Mouse (Mus musculus): Measurements from ENCODE around the gene St5. TPM values are rescaled to one million over a fixed set of nuclear protein-coding genes. Genes with fewer than 3 reads are reported as not detected.
A peak's percentile ranks its signal among the peaks of the same experiment; 100 is the strongest.

St5 gene
- 2.6 and 2.7 TPM in 2 replicates for total RNA-seq (2012; rRNA removed)
- polyA plus RNA-seq (2012; ENCODE audit: insufficient read depth in 1 of 2, insufficient read length in 2 of 2, low read depth in 1 of 2, low replicate concordance in 2 of 2, missing spikeins in 1 of 2) = 1 to 10 TPM in 1 of 2 experiments, not detected in 1; 3.4 TPM

DNA sequence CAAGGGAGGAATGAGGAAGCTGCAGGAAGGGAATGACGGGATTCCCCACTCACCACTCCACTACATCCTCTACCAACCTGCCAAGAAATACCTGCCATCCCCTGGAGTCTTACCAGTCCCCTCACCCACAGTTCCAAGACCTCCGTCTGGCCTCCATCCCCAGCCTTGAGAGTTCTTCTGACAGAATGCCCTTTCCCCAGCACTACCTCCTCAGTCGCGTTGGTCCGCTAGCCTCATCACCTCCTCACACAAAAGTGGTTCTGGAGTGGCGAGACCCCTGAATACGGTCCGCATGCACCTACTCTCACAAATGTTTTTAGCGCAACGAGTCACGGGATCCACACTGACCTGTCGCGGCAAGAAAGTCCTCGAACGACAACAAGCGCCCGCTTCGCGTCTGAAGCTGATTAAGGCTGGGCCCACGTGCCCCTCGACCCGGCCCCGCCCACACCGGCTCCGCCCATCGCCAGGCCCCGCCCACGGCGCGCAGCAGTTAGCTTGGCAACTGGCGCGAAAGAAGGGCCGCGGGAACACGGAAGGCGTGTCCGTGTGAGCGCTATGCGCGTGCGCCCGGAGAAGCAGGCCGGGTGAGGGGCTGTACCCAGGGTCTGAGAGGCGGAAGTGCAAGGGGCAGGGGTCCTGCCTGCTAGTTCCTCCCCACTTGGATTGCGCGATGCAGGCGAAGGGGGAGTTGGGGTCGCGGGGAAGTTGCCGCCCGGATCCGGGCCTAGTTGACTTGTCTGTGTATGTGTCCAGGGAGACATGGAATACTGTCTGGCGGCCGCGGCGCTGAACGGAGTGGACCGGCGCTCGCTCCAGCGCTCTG is at the start of gene St5, which contains the start of gene Akip1:
Gene St5, minus strand, starts transcription at position 416 of the 826 bp plus-strand sequence.
Gene Akip1, plus strand, starts transcription at position 501 of the 826 bp plus-strand sequence.
- peaks cover 0 to 22% of the 10 kb centered on the region in 2 experiments; a peak in 2 of 4 replicates for H3K36me3 ChIP-seq (ENCODE audit: control insufficient read depth in 1 of 2, insufficient read depth in 2 of 2, low read length in 2 of 2)
- peaks cover 3 to 25% of the 10 kb centered on the region in 2 experiments for H3K4me1 ChIP-seq (ENCODE audit: control insufficient read depth in 1 of 2, insufficient read depth in 2 of 2, low read length in 2 of 2)
- no peaks in the 10 kb centered on the region for H3K9me3 ChIP-seq (replicated peaks; ENCODE audit: insufficient read depth, low read length)
- H3K9ac ChIP-seq (ENCODE audit: control insufficient read depth, low read depth, low read length, poor library complexity, severe bottlenecking) = peak within 1 kb of the TSS; percentile 90
- H3K4me3 ChIP-seq (ENCODE audit: control insufficient read depth in 1 of 2, insufficient read depth in 1 of 2, low read depth in 2 of 2, low read length in 2 of 2) = peak within 1 kb of the TSS; percentile 72 to 88
- H3K27ac ChIP-seq (ENCODE audit: control insufficient read depth, low read depth, low read length) = peak within 1 kb of the TSS; percentile 56
- DNase-seq (ENCODE audit: low read depth, low spot score) = peak; percentile 97
- no peaks in the 10 kb centered on the region for H3K27me3 ChIP-seq (ENCODE audit: control insufficient read depth in 1 of 2, insufficient read depth in 2 of 2, low read length in 2 of 2)
- peaks cover 4% of the 10 kb centered on the region for H3K79me2 ChIP-seq (ENCODE audit: control insufficient read depth, insufficient read depth, low read length, poor library complexity)
- no peak for TF ChIP-seq GATA1 (IDR thresholded peaks at IDR 0.05; ENCODE audit: low read depth, low read length)
- no peak for TF ChIP-seq POLR2AphosphoS5 (IDR thresholded peaks at IDR 0.05; ENCODE audit: borderline replicate concordance, low read depth, low read length)
- no peak for TF ChIP-seq ZKSCAN1 (IDR thresholded peaks at IDR 0.05; ENCODE audit: low read depth, low read length)
- no peak for TF ChIP-seq CTCF (IDR thresholded peaks at IDR 0.05 in 2 of 3, conservative IDR thresholded peaks at IDR 0.05 in 1 of 3; ENCODE audit: control insufficient read depth in 1 of 3, insufficient read depth in 1 of 3, low read depth in 2 of 3, low read length in 3 of 3, poor library complexity in 1 of 3, severe bottlenecking in 1 of 3)
- TF ChIP-seq MAX (IDR thresholded peaks at IDR 0.05; ENCODE audit: low read length) = peak; percentile 98
- no peak for TF ChIP-seq UBTF (IDR thresholded peaks at IDR 0.05; ENCODE audit: borderline replicate concordance, insufficient read depth, low read depth, low read length)
- no peak for TF ChIP-seq ZC3H11A (IDR thresholded peaks at IDR 0.05; ENCODE audit: low read depth, low read length)
- TF ChIP-seq HCFC1 (IDR thresholded peaks at IDR 0.05; ENCODE audit: low read depth, low read length) = peak; percentile 73
- no peak for TF ChIP-seq RCOR1 (IDR thresholded peaks at IDR 0.05; ENCODE audit: low read depth, low read length)
- TF ChIP-seq CHD1 (IDR thresholded peaks at IDR 0.05; ENCODE audit: low read depth, low read length) = no peak
- peak; percentile 79 for TF ChIP-seq SIN3A (IDR thresholded peaks at IDR 0.05; ENCODE audit: low read length)
- 0 out of 2 replicates have a peak, but pooled peaks have one; percentile 37 for TF ChIP-seq ETS1 (IDR thresholded peaks at IDR 0.05; ENCODE audit: low read depth, low read length)
- TF ChIP-seq MXI1 (IDR thresholded peaks at IDR 0.05; ENCODE audit: low read depth, low read length) = peak; percentile 90
- TF ChIP-seq RAD21 (IDR thresholded peaks at IDR 0.05; ENCODE audit: low read depth, low read length) = no peak
- TF ChIP-seq ELF1 (IDR thresholded peaks at IDR 0.05; ENCODE audit: low read depth, low read length) = peak; percentile 93
- no peak for TF ChIP-seq TBP (IDR thresholded peaks at IDR 0.05; ENCODE audit: low read depth, low read length)
- no peak for TF ChIP-seq MAFK (IDR thresholded peaks at IDR 0.05; ENCODE audit: borderline replicate concordance, low read depth, low read length)
- TF ChIP-seq USF2 (IDR thresholded peaks at IDR 0.05; ENCODE audit: borderline replicate concordance in 1 of 2, insufficient read depth in 1 of 2, low read depth in 1 of 2, low read length in 2 of 2) = peak in 1 of 2 experiments; percentile 53; a peak in 1 of 4 replicates
- no peak for TF ChIP-seq CHD2 (IDR thresholded peaks at IDR 0.05; ENCODE audit: low read length)
- no peak for TF ChIP-seq SMC3 (IDR thresholded peaks at IDR 0.05; ENCODE audit: low read depth, low read length)
- no peak for TF ChIP-seq MYB (IDR thresholded peaks at IDR 0.05; ENCODE audit: low read depth, low read length)
- no peak for TF ChIP-seq EP300 (IDR thresholded peaks at IDR 0.05; ENCODE audit: low read depth in 1 of 2, low read length in 2 of 2)
- TF ChIP-seq USF1 (IDR thresholded peaks at IDR 0.05; ENCODE audit: low read depth, low read length) = peak; percentile 94
- TF ChIP-seq NELFE (IDR thresholded peaks at IDR 0.05; ENCODE audit: low read depth, low read length) = peak; percentile 80
- TF ChIP-seq MAZ (IDR thresholded peaks at IDR 0.05; ENCODE audit: low read depth, low read length) = 0 out of 2 replicates have a peak, but pooled peaks have one; percentile 17
- TF ChIP-seq KAT2A (conservative IDR thresholded peaks at IDR 0.05; ENCODE audit: low read depth, low read length) = no peak; the same call in 1 of the 2 replicates
- no peak for TF ChIP-seq GABPA (IDR thresholded peaks at IDR 0.05; ENCODE audit: low read depth, low read length)
- peak; percentile 96 for TF ChIP-seq NRF1 (IDR thresholded peaks at IDR 0.05; ENCODE audit: insufficient read depth, low read depth, low read length, poor library complexity, severe bottlenecking)
- TF ChIP-seq ZNF384 (IDR thresholded peaks at IDR 0.05; ENCODE audit: low read depth, low read length) = no peak
- peak; percentile 81 for TF ChIP-seq BHLHE40 (IDR thresholded peaks at IDR 0.05; ENCODE audit: borderline replicate concordance, low read depth, low read length)
- peak; percentile 85 to 91 for TF ChIP-seq POLR2A (IDR thresholded peaks at IDR 0.05; ENCODE audit: control insufficient read depth in 1 of 2, insufficient read depth in 1 of 2, low read depth in 1 of 2, low read length in 2 of 2, poor library complexity in 1 of 2)
- TF ChIP-seq E2F4 (IDR thresholded peaks at IDR 0.05; ENCODE audit: borderline replicate concordance, low read depth, low read length) = peak; percentile 59; the same call in 1 of the 2 replicates
- no peak for TF ChIP-seq TAL1 (IDR thresholded peaks at IDR 0.05; ENCODE audit: low read length)
- peak; percentile 50; the same call in 1 of the 2 replicates for TF ChIP-seq MYC (IDR thresholded peaks at IDR 0.05; ENCODE audit: low read depth, low read length)
- 0 out of 2 replicates have a peak, but pooled peaks have one; percentile 11 for TF ChIP-seq TCF12 (IDR thresholded peaks at IDR 0.05; ENCODE audit: low read depth, low read length)
